Mouse (Mus musculus) left cerebral cortex, postnatal 10 days (tissue): ENCODE data around the gene Meig1. TPM values are rescaled to one million over a fixed set of nuclear protein-coding genes. Genes with fewer than 3 reads are reported as not detected.

Experiments
- DNase-seq, 2 experiments: peaks; one replicate each; pipeline ENCODE4 v3.0.0; 2021 to 2022; ENCODE audit warnings: low spot score in 2 of 2, mixed read lengths in 1 of 2; ENCODE audit errors: extremely low spot score in 1 of 2
- intact Hi-C: fragments of 180-260 bp; cut with DNase I; formaldehyde crosslinking; loops from one replicate; pipeline ENCODE4 v1.15.1; 2025
- total RNA-seq, 2 experiments: library from RNA; stranded (reverse); gene quantifications; 2 replicates each; pipeline ENCODE4 v1.2.3; 2021

The Meig1 gene
- total RNA-seq, 2 experiments from 2014 or later = 3.1 to 3.2 TPM

DNA sequence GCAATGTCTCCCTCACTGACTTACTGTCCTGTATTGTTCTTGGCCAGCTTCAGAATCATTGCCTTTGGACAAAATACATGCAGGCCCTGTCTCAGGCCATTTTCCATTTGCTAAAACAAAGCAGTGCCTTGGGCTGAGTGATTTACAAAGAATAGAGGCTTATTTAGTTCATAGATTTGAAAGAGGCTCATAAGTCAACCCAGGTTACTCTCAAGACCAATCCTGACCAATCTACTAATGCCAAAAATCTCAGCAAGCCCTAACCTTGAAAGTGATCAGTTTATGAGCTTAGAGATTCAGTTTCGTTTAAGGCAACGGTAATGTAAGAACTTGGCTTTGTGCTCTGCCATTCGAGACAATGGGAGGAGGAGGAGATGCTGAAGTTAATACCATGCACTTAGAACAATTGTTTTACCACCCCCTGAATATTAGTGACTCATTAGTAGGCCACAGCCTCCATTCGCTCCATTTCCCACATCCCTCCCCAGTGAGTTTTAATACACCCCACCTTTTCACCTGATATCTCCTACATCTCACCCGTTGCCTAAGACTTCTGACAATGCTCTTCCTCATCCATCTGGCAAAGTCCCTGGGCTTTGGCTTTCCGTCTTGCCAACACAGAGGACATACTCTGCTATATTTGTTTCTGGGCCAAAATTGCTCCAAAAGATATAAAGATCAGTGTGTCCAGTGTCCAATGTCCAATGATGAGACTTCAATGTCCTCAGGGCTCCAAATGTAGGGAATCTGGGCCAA, 35.2 kb downstream of the Meig1 start:
- no peak for DNase-seq
- intact Hi-C loops = no loop called here

DNA sequence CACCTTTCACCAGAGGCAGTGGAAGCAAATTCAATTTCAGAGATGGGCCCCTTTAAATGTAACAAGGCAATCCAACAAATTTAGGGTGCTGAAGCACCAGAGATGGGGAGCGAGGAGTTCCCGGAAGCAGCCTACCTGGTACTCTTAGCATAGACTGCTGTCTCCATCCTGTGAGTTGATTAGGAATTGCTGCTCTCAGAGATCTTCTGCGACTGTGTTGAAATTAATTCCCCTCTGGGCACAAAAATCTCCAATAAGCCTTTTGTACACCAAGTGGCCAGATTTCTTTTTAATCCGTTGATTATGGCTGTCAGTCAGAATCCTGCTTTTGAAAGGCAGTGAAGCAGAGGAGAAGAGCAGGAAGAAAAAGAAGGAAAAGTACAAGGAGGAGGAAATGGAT, 57.3 kb downstream of the Meig1 start:
- DNase-seq = no peak
- intact Hi-C loops = no loop called here

DNA sequence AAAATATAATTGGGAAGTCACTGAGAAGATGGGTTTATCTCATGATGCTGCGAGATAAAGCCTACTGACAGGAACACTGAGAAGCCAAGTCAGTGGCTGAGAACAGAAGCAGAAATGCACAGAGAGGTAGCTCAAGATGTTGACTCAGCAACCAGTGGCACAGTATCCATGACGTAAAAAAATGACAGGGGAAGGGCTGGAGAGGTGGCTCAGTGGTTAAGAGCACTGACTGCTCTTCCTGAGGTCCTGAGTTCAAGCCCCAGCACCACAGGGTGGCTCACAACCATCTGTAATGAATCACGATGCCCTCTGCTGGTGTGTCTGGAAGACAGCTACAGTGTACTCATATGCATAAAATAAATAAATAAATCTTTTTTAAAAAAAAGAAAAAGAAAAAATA, 61.4 kb downstream of the Meig1 start:
- intact Hi-C loops = no loop called here
- no peak for DNase-seq

Other genes with a start within 250 kb of the Meig1 start
- gene Nmt2, start 138.4 kb downstream of the Meig1 start, total RNA-seq = 10 to 100 TPM; 77.6 to 85.1 TPM
- gene Rpp38, start 90.0 kb downstream of the Meig1 start, total RNA-seq = 1 to 10 TPM; 7.3 to 8.0 TPM
- gene Acbd7, start 86.5 kb downstream of the Meig1 start, total RNA-seq = 1 to 10 TPM; 1.7 to 1.9 TPM
- not detected for gene Olah, start 25.4 kb downstream of the Meig1 start, total RNA-seq
- 10 to 100 TPM in 1 of 2 experiments, 1 to 10 TPM in 1; 9.6 to 11.8 TPM for gene Dclre1c, start 1.5 kb upstream of the Meig1 start, total RNA-seq
- 1 to 10 TPM; 3.9 to 4.2 TPM for gene Suv39h2, start 52.4 kb upstream of the Meig1 start, total RNA-seq
- gene Gm45902, start 90.1 kb upstream of the Meig1 start, total RNA-seq = 1 to 10 TPM; 5.3 to 6.8 TPM
- gene Hspa14, start 90.2 kb upstream of the Meig1 start, total RNA-seq = 10 to 100 TPM; 44.3 to 51.0 TPM
- gene Cdnf, start 90.4 kb upstream of the Meig1 start, total RNA-seq = 1 to 10 TPM in 1 of 2 experiments, under 1 TPM in 1; 0.97 to 1.1 TPM
- gene Fam107b, start 147.8 kb upstream of the Meig1 start, total RNA-seq = 10 to 100 TPM; 11.0 to 13.3 TPM